Mouse (Mus musculus) brain, embryonic 14.5 days (tissue): Measurements from ENCODE around the gene Rab20.

Experiments used
- CTCF ChIP-seq: fragments of 200-500 bp; IDR thresholded peaks from 2 replicates; pipeline ENCODE4 v1.5.1; 2012; ENCODE audit warnings: inconsistent platforms, mild to moderate bottlenecking, moderate library complexity, borderline replicate concordance; ENCODE audit not compliant: insufficient read depth, insufficient read length; ENCODE audit errors: extremely low read depth
- POLR2A ChIP-seq: fragments of 200-500 bp; IDR thresholded peaks from 2 replicates; pipeline ENCODE4 v1.6.1; 2012; ENCODE audit warnings: mild to moderate bottlenecking, inconsistent platforms, borderline replicate concordance; ENCODE audit not compliant: poor library complexity, insufficient read depth, insufficient read length, severe bottlenecking; ENCODE audit errors: extremely low read depth

DNA sequence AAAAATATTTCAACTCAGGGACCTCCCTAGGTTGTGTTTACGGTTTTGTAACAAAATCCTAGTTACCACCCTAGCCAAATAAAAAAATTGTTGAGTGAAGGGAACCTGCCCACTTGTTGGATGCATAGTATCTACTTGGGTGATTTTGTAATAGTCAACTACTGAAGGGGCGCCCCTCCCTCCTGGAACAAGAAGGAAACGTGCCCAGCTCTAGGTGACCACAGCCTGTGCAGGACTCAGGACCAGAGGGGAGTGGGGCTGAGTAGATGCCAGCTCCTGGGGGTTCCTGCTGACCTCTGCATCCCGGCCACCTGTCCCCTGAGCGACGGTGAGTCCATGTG is 39.5 kb upstream of the Rab20 start:
- no peak for TF ChIP-seq POLR2A
- TF ChIP-seq CTCF: no peak
